Mouse (Mus musculus) G1E (cell line): Measurements from ENCODE around the gene Fibp. TPM values are rescaled to one million over a fixed set of nuclear protein-coding genes. Genes with fewer than 3 reads are reported as not detected.

ENCODE experiments used
- ATAC-seq: 2 replicates; pipeline ENCODE4 v1.8.0; 2016; ENCODE audit warnings: mild to moderate bottlenecking; ENCODE audit not compliant: insufficient number of reproducible peaks, poor library complexity, low FRiP score, severe bottlenecking; ENCODE audit errors: extremely low read depth
- DNase-seq: peaks from one replicate; pipeline ENCODE4 v3.0.0; 2012; ENCODE audit warnings: low spot score
- H3K27me3 ChIP-seq: 2 replicates; pipeline ENCODE4 v1.6.1; 2012; ENCODE audit warnings: mild to moderate bottlenecking, low read length, inconsistent platforms; ENCODE audit not compliant: insufficient read depth
- H3K36me3 ChIP-seq: replicated peaks from 2 replicates; pipeline ENCODE3; 2012; ENCODE audit warnings: mild to moderate bottlenecking, inconsistent platforms
- H3K4me1 ChIP-seq: 2 replicates; pipeline ENCODE4 v1.6.1; 2012; ENCODE audit warnings: low read depth, low read length, inconsistent platforms, mixed read lengths; ENCODE audit not compliant: insufficient read depth
- H3K4me3 ChIP-seq: 2 replicates; pipeline ENCODE4 v1.5.1; 2012; ENCODE audit warnings: low read depth, mild to moderate bottlenecking, inconsistent platforms, low read length, moderate library complexity, mixed read lengths
- H3K9me3 ChIP-seq: replicated peaks from 2 replicates; pipeline ENCODE4 v1.6.1; 2012; ENCODE audit warnings: inconsistent platforms
- CTCF ChIP-seq: IDR thresholded peaks from 2 replicates; pipeline ENCODE4 v1.5.1; 2012; ENCODE audit warnings: low read depth, low read length, inconsistent platforms, mixed read lengths
- GATA1 ChIP-seq: IDR thresholded peaks from 2 replicates; pipeline ENCODE4 v1.6.1; 2012; ENCODE audit warnings: borderline replicate concordance, low read length, inconsistent platforms, mixed read lengths
- GATA2 ChIP-seq: IDR thresholded peaks from 2 replicates; pipeline ENCODE4 v1.6.1; 2012; ENCODE audit warnings: low read depth, low read length, inconsistent platforms, borderline replicate concordance
- POLR2AphosphoS5 ChIP-seq: IDR thresholded peaks from 2 replicates; pipeline ENCODE4 v1.6.1; 2012; ENCODE audit warnings: low read depth, low read length, inconsistent platforms; ENCODE audit not compliant: insufficient replicate concordance
- TAL1 ChIP-seq: conservative IDR thresholded peaks from 2 replicates; pipeline ENCODE4 v1.6.1; 2012; ENCODE audit warnings: low read depth, low read length, inconsistent platforms, mixed read lengths
- polyA plus RNA-seq: library from polyadenylated mRNA; stranded (reverse); fragments of >175 nt; gene quantifications from 2 replicates; pipeline ENCODE4 v1.2.3, GENCODE M21; 2012
- total RNA-seq, 2 experiments: library from RNA; stranded (forward) in 1 of 2; stranded (reverse) in 1 of 2; fragments of 200-1000 nt in 1 of 2; fragments of >200 nt in 1 of 2; fragmentation: Nextera tagmentation in 1 of 2; gene quantifications; 2 replicates each; pipeline ENCODE4 v1.2.3; 2014 to 2017

The Fibp gene
- total and polyA plus RNA-seq, 3 experiments, result 50.8 to 162 (median 71.8) TPM

GRCm38 (mm10) chr19:5484496-5484895, 24.1 kb downstream of the Fibp start:
- peaks cover 51% of the 10 kb centered on the region for H3K4me1 ChIP-seq
- peaks cover 4% of the 10 kb centered on the region; the same call in 1 of the 2 replicates for H3K27me3 ChIP-seq
- no peak overlapping the region for H3K4me3 ChIP-seq
- DNase-seq (no peak), ATAC-seq (no peak)
- TF ChIP-seq POLR2AphosphoS5 (no peak), TAL1 (no peak), GATA1 (no peak), CTCF (no peak), GATA2 (no peak)
- H3K36me3 ChIP-seq, result peaks cover 59% of the 10 kb centered on the region
- H3K9me3 ChIP-seq, result no peaks in the 10 kb centered on the region

GRCm38 (mm10) chr19:5485371-5485770, 25.0 kb downstream of the Fibp start:
- no peaks in the 10 kb centered on the region for H3K27me3 ChIP-seq
- H3K9me3 ChIP-seq, result no peaks in the 10 kb centered on the region
- no peak overlapping the region for H3K4me3 ChIP-seq
- DNase-seq (no peak), ATAC-seq (no peak)
- TF ChIP-seq TAL1 (no peak), POLR2AphosphoS5 (no peak), GATA1 (no peak)
- H3K36me3 ChIP-seq, result peaks cover 59% of the 10 kb centered on the region
- peaks cover 48% of the 10 kb centered on the region for H3K4me1 ChIP-seq

GRCm38 (mm10) chr19:5485821-5486220, 25.4 kb downstream of the Fibp start:
- H3K36me3 ChIP-seq, result peaks cover 59% of the 10 kb centered on the region
- no peak for ATAC-seq
- TF ChIP-seq CTCF (no peak), TAL1 (no peak), GATA2 (no peak), GATA1 (no peak), POLR2AphosphoS5 (no peak)
- no peaks in the 10 kb centered on the region for H3K27me3 ChIP-seq
- no peaks in the 10 kb centered on the region for H3K9me3 ChIP-seq
- no peak for DNase-seq
- H3K4me3 ChIP-seq, result no peak overlapping the region
- H3K4me1 ChIP-seq, result peaks cover 48% of the 10 kb centered on the region

GRCm38 (mm10) chr19:5486286-5486685, 25.9 kb downstream of the Fibp start:
- no peak overlapping the region for H3K4me3 ChIP-seq
- H3K4me1 ChIP-seq, result peaks cover 48% of the 10 kb centered on the region
- no peak for DNase-seq
- H3K27me3 ChIP-seq, result no peaks in the 10 kb centered on the region
- TF ChIP-seq GATA1 (no peak), TAL1 (no peak), CTCF (no peak), POLR2AphosphoS5 (no peak), GATA2 (no peak)
- no peak for ATAC-seq
- H3K36me3 ChIP-seq, result peaks cover 59% of the 10 kb centered on the region
- no peaks in the 10 kb centered on the region for H3K9me3 ChIP-seq

GRCm38 (mm10) chr19:5486771-5487170, 26.4 kb downstream of the Fibp start:
- H3K36me3 ChIP-seq, result peaks cover 56% of the 10 kb centered on the region
- no peaks in the 10 kb centered on the region for H3K9me3 ChIP-seq
- TF ChIP-seq TAL1 (no peak), GATA1 (no peak), POLR2AphosphoS5 (no peak), CTCF (no peak), GATA2 (no peak)
- peaks cover 48% of the 10 kb centered on the region for H3K4me1 ChIP-seq
- H3K4me3 ChIP-seq, result no peak overlapping the region
- DNase-seq, result no peak
- ATAC-seq, result no peak
- no peaks in the 10 kb centered on the region for H3K27me3 ChIP-seq

- H3K36me3 ChIP-seq, result peaks cover 53% of the 10 kb centered on the region
- peaks cover 59% of the 10 kb centered on the region for H3K4me1 ChIP-seq
- peak; percentile 72 for TF ChIP-seq CTCF
- no peak for TF ChIP-seq GATA1
These were observed 27.5 kb downstream of the Fibp start, which contains the start of gene Mus81 for GRCm38 (mm10) chr19:5487768-5488550. Gene Mus81 (minus strand): TSS chr19:5488402.

More at GRCm38 (mm10) chr19:5487768-5488550, 27.5 kb downstream of the Fibp start, which contains the start of gene Mus81:
- Histone ChIP-seq H3K27me3 (no peaks in the 10 kb centered on the region), H3K4me3 (peak within 1 kb of the TSS; percentile 77), H3K9me3 (no peaks in the 10 kb centered on the region)
- peak; percentile 45 for ATAC-seq
- DNase-seq, result peak; percentile 89
